Mouse (Mus musculus) forebrain, embryonic 11.5 days (tissue): ENCODE data around the gene Tssk1. TPM values are rescaled to one million over a fixed set of nuclear protein-coding genes. Genes with fewer than 3 reads are reported as not detected.
A peak's percentile ranks its signal among the peaks of the same experiment; 100 is the strongest.

ENCODE experiments used
- ATAC-seq: fragments of 200-750 bp; cut with Nextera tagmentation; replicated peaks from 2 replicates; pipeline ENCODE4 v1.8.0; 2017; ENCODE audit warnings: moderate TSS enrichment; ENCODE audit not compliant: low FRiP score
- DNase-seq: peaks from one replicate; pipeline ENCODE4 v3.0.0-alpha.2; 2017; ENCODE audit warnings: low spot score
- H3K27ac ChIP-seq: fragments of 300-500 bp; sonication (generic); 2 replicates; pipeline ENCODE4 v1.5.1; 2014; ENCODE audit warnings: low read depth, low read length
- H3K27me3 ChIP-seq: fragments of 300-500 bp; sonication (generic); 2 replicates; pipeline ENCODE4 v1.6.1; 2014; ENCODE audit warnings: mild to moderate bottlenecking, low read length, mixed read lengths; ENCODE audit not compliant: control insufficient read depth, insufficient read depth
- H3K36me3 ChIP-seq: fragments of 300-500 bp; sonication (generic); 2 replicates; pipeline ENCODE4 v1.6.1; 2014; ENCODE audit warnings: mild to moderate bottlenecking, low read length, moderate library complexity, mixed read lengths; ENCODE audit not compliant: control insufficient read depth, insufficient read depth
- H3K4me1 ChIP-seq: fragments of 300-500 bp; sonication (generic); replicated peaks from 2 replicates; pipeline ENCODE4 v1.6.1; 2014; ENCODE audit warnings: low read length, mixed read lengths; ENCODE audit not compliant: control insufficient read depth, insufficient read depth
- H3K4me2 ChIP-seq: fragments of 300-500 bp; sonication (generic); 2 replicates; pipeline ENCODE4 v1.6.1; 2014; ENCODE audit warnings: low read depth, mild to moderate bottlenecking, low read length, moderate library complexity, mixed read lengths; ENCODE audit not compliant: severe bottlenecking
- H3K4me3 ChIP-seq: fragments of 300-500 bp; sonication (generic); 2 replicates; pipeline ENCODE4 v1.5.1; 2014; ENCODE audit warnings: low read depth, low read length
- H3K9ac ChIP-seq: fragments of 300-500 bp; sonication (generic); 2 replicates; pipeline ENCODE4 v1.6.1; 2014; ENCODE audit warnings: low read length
- H3K9me3 ChIP-seq: fragments of 300-500 bp; sonication (generic); 2 replicates; pipeline ENCODE4 v1.6.1; 2016; ENCODE audit warnings: low read length, mixed read lengths; ENCODE audit not compliant: control insufficient read depth
- WGBS: fragments of 180-500 bp; shearing (Covaris S2); extraction: QIAGEN DNeasy Blood & Tissue Kit; methylation state at CpG from one replicate; pipeline ENCODE4 v1.1.7; 2014; 5-methylcytosine and 5-hydroxymethylcytosine counted together
- polyA plus RNA-seq: library from polyadenylated mRNA; unstranded; fragments of >200 nt; fragmentation: Nextera tagmentation; extraction: Ambion mirVana; gene quantifications from 2 replicates; pipeline ENCODE4 v1.2.1, GENCODE M21; 2014

Tssk1 gene
- polyA plus RNA-seq, 1 experiment from 2014 or later = not detected

GRCm38 (mm10) chr16:17914307-17915249 is 20.6 kb downstream of the Tssk1 start, which contains the start of gene Gsc2:
Gene Gsc2, minus strand, starts transcription at chr16:17915059.
- no peaks in the 10 kb centered on the region for H3K36me3 ChIP-seq
- peak; percentile 71 for DNase-seq
- H3K27me3 ChIP-seq = peaks cover 54% of the 10 kb centered on the region
- under 1% methylated on average over 95 of the region's 106 CpGs for WGBS
- H3K9ac ChIP-seq = peak within 1 kb of the TSS; percentile 27; the same call in 1 of the 2 replicates
- ATAC-seq = no peak
- H3K27ac ChIP-seq = no peak within 1 kb of the TSS
- H3K9me3 ChIP-seq = no peaks in the 10 kb centered on the region
- H3K4me3 ChIP-seq = peak within 1 kb of the TSS; percentile 32
- peaks cover 12% of the 10 kb centered on the region; the same call in 1 of the 2 replicates for H3K4me1 ChIP-seq
- peak within 1 kb of the TSS; percentile 47 for H3K4me2 ChIP-seq

- no peaks in the 10 kb centered on the region for H3K9me3 ChIP-seq
- WGBS = 2% methylated on average over 20 of the region's 20 CpGs
- H3K4me2 ChIP-seq = peak overlapping the region; percentile 96
- DNase-seq (peak; percentile 74), ATAC-seq (no peak)
- H3K27ac ChIP-seq = no peak overlapping the region
- no peak overlapping the region for H3K4me3 ChIP-seq
- H3K27me3 ChIP-seq = peaks cover 19% of the 10 kb centered on the region
- H3K9ac ChIP-seq = peak overlapping the region; percentile 90
- no peaks in the 10 kb centered on the region for H3K36me3 ChIP-seq
- peaks cover 18% of the 10 kb centered on the region for H3K4me1 ChIP-seq
These were observed 26.6 kb downstream of the Tssk1 start for GRCm38 (mm10) chr16:17920586-17920985.

GRCm38 (mm10) chr16:17921325-17922162 is 27.5 kb downstream of the Tssk1 start:
- Histone ChIP-seq H3K9me3 (no peaks in the 10 kb centered on the region), H3K27ac (peak overlapping the region; percentile 78), H3K4me2 (peak overlapping the region; percentile 96), H3K9ac (peak overlapping the region; percentile 90), H3K4me3 (peak overlapping the region; percentile 77), H3K27me3 (peaks cover 9% of the 10 kb centered on the region), H3K36me3 (no peaks in the 10 kb centered on the region), H3K4me1 (peaks cover 18% of the 10 kb centered on the region)
- DNase-seq = peak; percentile 98
- peak; percentile 92 for ATAC-seq
- 1% methylated on average over 47 of the region's 47 CpGs for WGBS

- no peak for DNase-seq
- Histone ChIP-seq H3K27ac (peak overlapping the region; percentile 46), H3K4me3 (peak overlapping the region; percentile 77), H3K4me2 (peak overlapping the region; percentile 96), H3K4me1 (peaks cover 23% of the 10 kb centered on the region), H3K9me3 (no peaks in the 10 kb centered on the region), H3K9ac (peak overlapping the region; percentile 90), H3K27me3 (peaks cover 4% of the 10 kb centered on the region; the same call in 1 of the 2 replicates), H3K36me3 (no peaks in the 10 kb centered on the region)
- WGBS = under 1% methylated on average over 14 of the region's 14 CpGs
- peak; percentile 9; the same call in 1 of the 2 replicates for ATAC-seq
These were observed 28.1 kb downstream of the Tssk1 start for GRCm38 (mm10) chr16:17922163-17922538.

- H3K4me2 ChIP-seq = peak overlapping the region; percentile 96
- H3K9me3 ChIP-seq = no peaks in the 10 kb centered on the region
- under 1% methylated on average over 66 of the region's 72 CpGs for WGBS
- peak overlapping the region; percentile 77 for H3K9ac ChIP-seq
- ATAC-seq (peak; percentile 66; the same call in 1 of the 2 replicates), DNase-seq (peak; percentile 64)
- H3K36me3 ChIP-seq = no peaks in the 10 kb centered on the region
- H3K27ac ChIP-seq = peak overlapping the region; percentile 74; the same call in 1 of the 2 replicates
- H3K4me1 ChIP-seq = peaks cover 12% of the 10 kb centered on the region
- no peaks in the 10 kb centered on the region for H3K27me3 ChIP-seq
- H3K4me3 ChIP-seq = peak overlapping the region; percentile 79
These were observed 33.5 kb downstream of the Tssk1 start for GRCm38 (mm10) chr16:17927351-17928082.

DNA sequence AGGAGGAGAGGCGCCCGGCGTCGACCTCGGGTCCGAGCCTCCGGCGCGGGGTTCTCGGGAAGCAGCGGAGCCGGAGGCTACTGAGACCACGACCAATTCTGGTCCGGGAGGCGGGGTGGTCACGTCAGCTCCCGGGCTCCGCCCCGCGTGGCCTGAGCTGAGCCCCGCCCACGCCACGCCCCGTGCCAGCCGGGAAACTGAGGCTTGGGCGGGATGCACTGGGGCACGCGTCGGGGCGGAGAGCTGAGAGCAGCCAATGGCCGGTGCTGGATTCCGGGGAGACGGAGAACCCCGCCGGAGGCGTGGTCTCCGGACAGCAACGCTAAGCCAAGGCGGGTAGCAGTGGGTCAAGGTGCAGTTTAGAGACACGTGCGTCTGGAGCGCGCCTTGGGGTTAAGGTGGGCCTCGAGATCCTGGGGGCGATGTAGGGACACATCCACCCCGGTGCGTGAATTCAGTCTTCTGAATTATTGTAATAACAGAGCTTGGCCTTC is 34.1 kb downstream of the Tssk1 start, which contains the start of gene Slc25a1:
Gene Slc25a1, minus strand, starts transcription at position 133 of the 494 bp plus-strand sequence.
- Histone ChIP-seq H3K36me3 (no peaks in the 10 kb centered on the region), H3K27me3 (no peaks in the 10 kb centered on the region), H3K4me2 (peak within 1 kb of the TSS; percentile 96), H3K4me1 (peaks cover 9% of the 10 kb centered on the region), H3K27ac (peak within 1 kb of the TSS; percentile 74), H3K9ac (peak within 1 kb of the TSS; percentile 77), H3K4me3 (peak within 1 kb of the TSS; percentile 79), H3K9me3 (no peaks in the 10 kb centered on the region)
- DNase-seq (peak; percentile 92), ATAC-seq (peak; percentile 82)
- under 1% methylated on average over 45 of the region's 47 CpGs for WGBS

DNA sequence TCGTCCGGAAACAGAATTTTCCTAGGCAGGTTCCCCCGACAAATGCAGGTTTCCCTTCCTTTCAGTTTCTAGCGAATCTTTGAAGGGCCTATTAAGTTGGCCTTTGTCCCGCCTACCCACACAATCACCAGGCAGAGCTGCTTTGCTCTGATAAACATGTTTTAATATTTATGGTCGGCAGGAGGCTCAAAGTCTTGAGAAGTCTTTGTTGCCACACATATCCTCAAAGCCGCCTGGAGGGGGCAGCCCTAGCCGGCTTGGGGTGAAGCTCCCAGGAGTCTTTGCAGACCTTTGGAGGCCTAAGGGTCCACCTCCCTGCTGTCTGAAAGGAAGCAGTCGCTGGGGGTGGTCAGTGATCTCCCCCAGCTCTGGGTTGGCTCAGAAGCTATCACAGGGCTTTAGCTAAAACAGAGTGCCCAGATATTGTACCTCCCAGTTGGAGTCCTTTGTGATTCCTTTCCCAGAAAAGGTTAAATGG is 34.6 kb downstream of the Tssk1 start:
- Histone ChIP-seq H3K36me3 (no peaks in the 10 kb centered on the region), H3K4me2 (peak overlapping the region; percentile 96), H3K27ac (peak overlapping the region; percentile 74), H3K4me3 (peak overlapping the region; percentile 79), H3K9me3 (no peaks in the 10 kb centered on the region), H3K4me1 (peaks cover 9% of the 10 kb centered on the region), H3K27me3 (no peaks in the 10 kb centered on the region), H3K9ac (peak overlapping the region; percentile 77)
- DNase-seq (peak; percentile 85), ATAC-seq (peak; percentile 61)
- WGBS = 0% methylated on average over 9 of the region's 9 CpGs
